Mouse (Mus musculus) stomach, postnatal 0 days (tissue): ENCODE data around the gene Fam118a. TPM values are rescaled to one million over a fixed set of nuclear protein-coding genes. Genes with fewer than 3 reads are reported as not detected.

Experiments used
- ATAC-seq: fragments of 200-750 bp; cut with Nextera tagmentation; 2 replicates; pipeline ENCODE4 v1.8.0; 2017; ENCODE audit not compliant: low FRiP score, low TSS enrichment
- DNase-seq: peaks from one replicate; pipeline ENCODE4 v3.0.0-alpha.2; 2016; ENCODE audit warnings: low spot score
- H3K27ac ChIP-seq: fragments of 300-500 bp; sonication (generic); replicated peaks from 2 replicates; pipeline ENCODE4 v1.5.1; 2014; ENCODE audit warnings: mild to moderate bottlenecking, control low read depth
- H3K27me3 ChIP-seq: fragments of 300-500 bp; sonication (generic); 2 replicates; pipeline ENCODE4 v1.6.1; 2014; ENCODE audit warnings: low read length; ENCODE audit not compliant: control insufficient read depth, insufficient read depth
- H3K36me3 ChIP-seq: fragments of 300-500 bp; sonication (generic); 2 replicates; pipeline ENCODE4 v1.6.1; 2014; ENCODE audit warnings: low read length, mixed read lengths; ENCODE audit not compliant: control insufficient read depth, insufficient read depth
- H3K4me1 ChIP-seq: fragments of 300-500 bp; sonication (generic); replicated peaks from 2 replicates; pipeline ENCODE4 v1.6.1; 2014; ENCODE audit warnings: antibody characterized with exemption; ENCODE audit not compliant: control insufficient read depth, insufficient read depth
- H3K4me2 ChIP-seq: fragments of 300-500 bp; sonication (generic); replicated peaks from 2 replicates; pipeline ENCODE4 v1.6.1; 2014; ENCODE audit warnings: low read depth, mild to moderate bottlenecking, control low read depth, moderate library complexity
- H3K4me3 ChIP-seq: fragments of 300-500 bp; sonication (generic); 2 replicates; pipeline ENCODE4 v1.5.1; 2014; ENCODE audit warnings: low read depth, low read length, control low read depth
- H3K9ac ChIP-seq: fragments of 300-500 bp; sonication (generic); 2 replicates; pipeline ENCODE4 v1.6.1; 2014; ENCODE audit warnings: mild to moderate bottlenecking, low read length, control low read depth, mixed read lengths
- H3K9me3 ChIP-seq: fragments of 300-500 bp; sonication (generic); 2 replicates; pipeline ENCODE4 v1.6.1; 2016; ENCODE audit warnings: low read length; ENCODE audit not compliant: control insufficient read depth
- CTCF ChIP-seq: IDR thresholded peaks from 2 replicates; pipeline ENCODE4 v1.5.1; 2016; ENCODE audit warnings: antibody characterized with exemption, low read depth, mild to moderate bottlenecking, moderate library complexity
- EP300 ChIP-seq: optimal IDR thresholded peaks from 2 replicates; pipeline ENCODE3; 2016; ENCODE audit warnings: antibody characterized with exemption
- WGBS: fragments of 180-500 bp; shearing (Covaris S2); extraction: QIAGEN DNeasy Blood & Tissue Kit; methylation state at CpG from one replicate; pipeline ENCODE4 v1.1.7; 2014; 5-methylcytosine and 5-hydroxymethylcytosine counted together
- polyA plus RNA-seq: library from polyadenylated mRNA; unstranded; fragments of >200 nt; fragmentation: Nextera tagmentation; extraction: Ambion mirVana; gene quantifications from 2 replicates; pipeline ENCODE4 v1.2.1, GENCODE M21; 2015

Gene Fam118a
- polyA plus RNA-seq, 1 experiment from 2014 or later, result 18.3 TPM

DNA sequence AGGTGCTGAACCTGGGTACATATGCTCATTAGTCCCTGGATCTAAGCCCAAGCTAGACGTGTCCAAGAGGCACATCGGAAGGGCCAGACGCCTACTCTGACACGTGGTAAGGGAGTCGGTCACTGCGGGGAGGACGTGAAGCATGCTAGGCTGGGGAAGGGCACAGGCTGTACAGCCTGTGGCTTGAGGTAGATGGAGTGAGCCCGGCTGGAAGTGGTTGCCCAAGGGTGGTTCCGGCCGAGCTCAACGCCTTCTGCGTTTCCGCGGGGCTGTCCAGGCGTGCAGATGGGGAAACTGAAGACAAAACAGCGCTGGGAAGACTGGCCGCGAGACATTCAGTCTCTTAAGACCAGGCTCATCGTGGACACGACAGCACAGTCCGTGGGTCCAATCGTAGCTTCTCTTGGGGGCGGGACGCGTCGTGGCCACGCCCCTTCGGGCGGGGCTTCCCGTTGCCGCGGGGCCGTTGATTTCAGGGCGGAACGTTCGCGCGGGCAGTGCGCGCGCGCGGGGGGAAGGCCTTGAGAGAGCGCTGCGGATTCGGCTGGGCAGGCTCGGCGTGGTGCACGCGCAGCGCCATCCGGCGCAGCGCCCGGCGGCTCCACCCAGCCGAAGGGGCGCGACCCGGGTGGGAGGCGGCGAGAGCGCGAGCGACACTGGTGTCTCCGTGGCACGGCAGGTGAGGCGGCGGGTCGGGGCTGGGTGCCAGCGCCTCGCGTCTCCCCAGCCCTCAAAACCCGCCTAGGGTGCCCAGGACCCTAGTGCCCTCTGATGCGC, 8.0 kb downstream of the Fam118a start:
- under 1% methylated on average over 74 of the region's 75 CpGs for WGBS
- Histone ChIP-seq H3K36me3 (no peaks in the 10 kb centered on the region), H3K4me3 (peak overlapping the region; percentile 82), H3K9ac (peak overlapping the region; percentile 85), H3K27me3 (no peaks in the 10 kb centered on the region), H3K4me2 (peak overlapping the region; percentile 80), H3K4me1 (peaks cover 13% of the 10 kb centered on the region; the same call in 1 of the 2 replicates), H3K9me3 (no peaks in the 10 kb centered on the region), H3K27ac (peak overlapping the region; percentile 95)
- peak; percentile 97 for DNase-seq
- ATAC-seq, result peak; percentile 92
- no peak for TF ChIP-seq CTCF
- TF ChIP-seq EP300, result no peak

DNA sequence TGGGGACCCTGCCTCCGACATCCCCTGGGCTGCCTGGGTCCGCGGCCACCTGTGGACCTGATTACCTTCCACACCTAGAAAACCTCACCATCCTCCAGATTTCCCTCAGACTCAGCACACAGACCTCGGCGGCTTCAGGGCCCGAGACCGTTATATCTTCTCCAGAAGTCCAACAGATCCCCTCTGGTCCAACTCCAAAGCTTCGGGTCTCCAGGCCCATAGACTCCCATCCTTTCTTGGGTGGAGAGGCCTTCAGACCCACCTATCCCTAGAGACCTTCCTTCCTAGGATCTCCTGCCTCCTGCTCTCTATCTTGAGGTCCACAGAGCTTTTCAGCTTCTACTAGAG, 8.6 kb downstream of the Fam118a start:
- DNase-seq, result no peak
- Histone ChIP-seq H3K9me3 (no peaks in the 10 kb centered on the region), H3K4me3 (peak overlapping the region; percentile 82), H3K4me1 (peaks cover 13% of the 10 kb centered on the region; the same call in 1 of the 2 replicates), H3K27me3 (no peaks in the 10 kb centered on the region), H3K27ac (peak overlapping the region; percentile 84), H3K4me2 (peak overlapping the region; percentile 80), H3K36me3 (no peaks in the 10 kb centered on the region), H3K9ac (peak overlapping the region; percentile 85)
- TF ChIP-seq CTCF (no peak), EP300 (no peak)
- ATAC-seq, result no peak
- WGBS, result 1% methylated on average over 8 of the region's 8 CpGs

DNA sequence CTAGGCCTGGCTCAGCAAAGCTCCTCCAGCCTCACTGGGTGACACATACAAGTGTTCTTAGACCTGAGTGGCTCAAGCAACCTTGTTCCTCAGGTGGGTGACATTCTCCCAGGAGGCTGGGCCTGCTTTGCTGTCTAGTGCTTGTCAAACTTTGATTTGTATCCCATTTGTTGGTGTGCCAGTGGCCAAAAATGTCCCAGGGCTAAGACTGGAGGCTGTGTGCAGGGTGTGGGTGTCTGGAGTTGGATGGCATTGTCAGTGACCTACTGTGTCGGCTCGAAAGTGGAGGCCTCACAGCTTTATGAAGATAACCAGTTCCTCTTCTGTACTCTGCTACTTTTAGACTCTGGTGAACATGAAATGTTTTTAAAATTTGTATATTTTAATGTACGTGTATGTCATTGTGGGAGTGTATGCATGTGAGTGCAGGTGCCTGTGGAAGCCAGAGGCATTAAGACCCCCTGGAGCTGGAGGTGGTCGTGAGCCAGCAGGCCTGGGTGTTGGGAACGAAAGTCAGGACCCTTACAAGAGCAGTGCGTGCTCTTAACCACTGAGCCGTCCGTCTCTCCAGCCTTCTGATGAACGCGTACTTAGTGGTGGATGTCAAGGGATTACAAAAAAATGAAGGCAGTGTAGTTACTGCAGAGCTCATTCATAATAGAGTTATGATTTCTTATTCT, 12.9 kb downstream of the Fam118a start:
- no peaks in the 10 kb centered on the region for H3K9me3 ChIP-seq
- DNase-seq, result no peak
- peaks cover 8% of the 10 kb centered on the region for H3K36me3 ChIP-seq
- H3K4me2 ChIP-seq, result no peak overlapping the region; the same call in 1 of the 2 replicates
- no peaks in the 10 kb centered on the region for H3K27me3 ChIP-seq
- H3K4me1 ChIP-seq, result peaks cover 11% of the 10 kb centered on the region; the same call in 1 of the 2 replicates
- H3K27ac ChIP-seq, result peak overlapping the region; percentile 88
- no peak overlapping the region for H3K4me3 ChIP-seq
- H3K9ac ChIP-seq, result 0 out of 2 replicates have a peak overlapping the region, but pooled peaks have one; percentile 27
- 53% methylated on average over 10 of the region's 10 CpGs for WGBS
- TF ChIP-seq EP300 (no peak), CTCF (no peak)
- no peak; the same call in 1 of the 2 replicates for ATAC-seq

DNA sequence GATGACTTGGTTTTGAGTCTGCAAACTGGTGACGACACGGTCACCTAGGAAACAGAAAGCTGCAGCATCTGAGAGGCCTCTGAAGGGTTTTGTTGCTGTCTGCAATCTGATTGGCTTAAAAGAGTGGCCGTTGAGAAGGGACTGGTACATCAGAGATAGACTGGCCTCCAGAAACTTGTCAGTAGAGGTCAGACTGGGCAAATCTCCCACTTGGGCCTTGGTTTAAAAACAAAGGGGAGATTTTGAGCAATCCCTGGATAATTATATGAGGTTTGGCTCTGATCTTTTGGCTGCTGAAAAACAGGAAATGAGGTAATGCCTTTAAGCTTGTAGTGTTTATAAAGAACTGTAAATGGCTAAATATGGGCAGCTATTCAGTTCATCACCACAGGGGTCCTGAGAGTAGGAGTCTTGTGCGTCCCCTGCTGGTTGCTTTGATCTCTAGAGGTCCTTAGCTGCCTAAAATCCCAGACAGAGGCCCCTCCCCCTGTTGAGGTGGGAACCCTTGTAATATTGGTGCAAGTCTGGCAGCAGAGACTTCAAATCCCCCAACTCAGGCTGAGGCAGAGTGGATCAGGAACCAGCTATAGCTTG, 13.7 kb downstream of the Fam118a start:
- H3K4me2 ChIP-seq, result peak overlapping the region; percentile 32
- TF ChIP-seq EP300 (peak; percentile 93), CTCF (peak; percentile 92)
- H3K9ac ChIP-seq, result no peak overlapping the region
- peak overlapping the region; percentile 88 for H3K27ac ChIP-seq
- ATAC-seq (peak; percentile 85), DNase-seq (peak; percentile 70)
- peaks cover 14% of the 10 kb centered on the region for H3K36me3 ChIP-seq
- H3K4me3 ChIP-seq, result peak overlapping the region; percentile 0; the same call in 1 of the 2 replicates
- no peaks in the 10 kb centered on the region for H3K27me3 ChIP-seq
- no peaks in the 10 kb centered on the region for H3K9me3 ChIP-seq
- peaks cover 9% of the 10 kb centered on the region; the same call in 1 of the 2 replicates for H3K4me1 ChIP-seq
- WGBS, result 12% methylated on average over 4 of the region's 4 CpGs

DNA sequence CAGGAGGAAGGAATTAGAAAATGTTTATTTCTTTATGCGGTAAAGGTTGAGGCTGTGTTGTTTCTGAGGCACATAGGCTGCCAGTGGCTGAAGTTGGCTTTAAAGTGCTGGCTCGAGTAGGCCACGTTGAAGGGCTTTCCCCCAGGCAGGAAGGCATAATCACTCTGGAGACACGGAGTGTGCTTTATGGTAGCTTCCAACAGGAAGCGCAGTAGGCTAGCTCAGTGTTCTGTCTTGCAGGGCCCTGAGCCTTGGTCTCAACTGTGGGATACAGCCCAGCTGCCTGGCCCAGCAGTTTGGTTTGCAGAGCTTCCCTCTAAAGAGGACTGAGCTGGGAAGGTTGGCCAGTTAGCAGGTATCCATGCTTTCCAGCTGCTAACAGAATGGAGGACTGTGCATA, 14.4 kb downstream of the Fam118a start:
- ATAC-seq (no peak), DNase-seq (no peak)
- peaks cover 6% of the 10 kb centered on the region; the same call in 1 of the 2 replicates for H3K4me1 ChIP-seq
- peak overlapping the region; percentile 0; the same call in 1 of the 2 replicates for H3K4me3 ChIP-seq
- no peaks in the 10 kb centered on the region for H3K27me3 ChIP-seq
- H3K27ac ChIP-seq, result peak overlapping the region; percentile 86
- H3K9ac ChIP-seq, result peak overlapping the region; percentile 50
- H3K36me3 ChIP-seq, result peaks cover 15% of the 10 kb centered on the region
- peak overlapping the region; percentile 32 for H3K4me2 ChIP-seq
- no peaks in the 10 kb centered on the region for H3K9me3 ChIP-seq
- WGBS, result 40% methylated on average over 5 of the region's 5 CpGs
- TF ChIP-seq CTCF (no peak), EP300 (no peak)
